Mouse (Mus musculus) kidney, adult 2 months (tissue): Measurements from ENCODE around the gene Tnf. TPM values are rescaled to one million over a fixed set of nuclear protein-coding genes. Genes with fewer than 3 reads are reported as not detected.

Source experiments
- DNase-seq: peaks from one replicate; pipeline ENCODE4 v3.0.0; 2021
- H3K27ac ChIP-seq: fragments of 200-500 bp; 2 replicates; pipeline ENCODE4 v1.5.1; 2012; ENCODE audit warnings: low read depth, low read length, control low read depth, inconsistent platforms; ENCODE audit not compliant: insufficient read depth
- H3K27me3 ChIP-seq: fragments of 200-500 bp; replicated peaks from 2 replicates; pipeline ENCODE4 v1.6.1; 2012; ENCODE audit warnings: mild to moderate bottlenecking, moderate library complexity, low read length, inconsistent platforms; ENCODE audit not compliant: control insufficient read depth, insufficient read depth
- H3K36me3 ChIP-seq: fragments of 200-500 bp; 2 replicates; pipeline ENCODE4 v1.6.1; 2012; ENCODE audit warnings: mild to moderate bottlenecking, moderate library complexity, low read length, inconsistent platforms; ENCODE audit not compliant: control insufficient read depth, insufficient read depth
- H3K4me1 ChIP-seq: fragments of 200-500 bp; 2 replicates; pipeline ENCODE4 v1.6.1; 2011; ENCODE audit warnings: low read length; ENCODE audit not compliant: control insufficient read depth, insufficient read depth
- H3K4me3 ChIP-seq: fragments of 200-500 bp; 2 replicates; pipeline ENCODE4 v1.5.1; 2011; ENCODE audit warnings: mild to moderate bottlenecking, low read depth, low read length, control low read depth; ENCODE audit not compliant: insufficient read depth
- CTCF ChIP-seq: fragments of 200-500 bp; conservative IDR thresholded peaks from 2 replicates; pipeline ENCODE4 v1.5.1; 2011; ENCODE audit warnings: low read depth, mild to moderate bottlenecking, control low read depth, low read length, moderate library complexity, mixed read lengths; ENCODE audit not compliant: insufficient read depth, insufficient read length
- POLR2A ChIP-seq: fragments of 200-500 bp; IDR thresholded peaks from one replicate; pipeline ENCODE4 v1.6.1; 2011; ENCODE audit warnings: low read depth, low read length, control low read depth
- whole genome bisulfite sequencing: fragments of 180-500 bp; shearing (Covaris S2); methylation state at CpG from one replicate; pipeline ENCODE4 v1.1.7; 2018; 5-methylcytosine and 5-hydroxymethylcytosine counted together
- polyA plus RNA-seq: library from polyadenylated mRNA; depleted of rRNA; stranded (reverse); fragments of >200 nt; gene quantifications from 2 replicates; pipeline ENCODE4 v1.2.3, GENCODE M21; 2012

Gene Tnf
- polyA plus RNA-seq, 1 experiment, result 0.94 TPM

- Histone ChIP-seq H3K27ac (no peak overlapping the region), H3K4me1 (peaks cover 13% of the 10 kb centered on the region; the same call in 1 of the 2 replicates), H3K4me3 (no peak overlapping the region), H3K27me3 (no peaks in the 10 kb centered on the region), H3K36me3 (peaks cover 15% of the 10 kb centered on the region)
- TF ChIP-seq CTCF (peak; percentile 44), POLR2A (no peak)
- 61% methylated on average over 15 of the region's 15 CpGs for WGBS
- DNase-seq, result no peak
Observed at GRCm38 (mm10) chr17:35245731-35246623, 44.2 kb upstream of the Tnf start.

- peaks cover 17% of the 10 kb centered on the region; the same call in 1 of the 2 replicates for H3K4me1 ChIP-seq
- DNase-seq, result peak; percentile 61
- H3K36me3 ChIP-seq, result peaks cover 12% of the 10 kb centered on the region
- H3K27me3 ChIP-seq, result no peaks in the 10 kb centered on the region
- peak overlapping the region; percentile 16; the same call in 1 of the 2 replicates for H3K27ac ChIP-seq
- no peak overlapping the region for H3K4me3 ChIP-seq
- 17% methylated on average over 2 of the region's 2 CpGs for WGBS
- TF ChIP-seq POLR2A (no peak), CTCF (no peak)
Observed at GRCm38 (mm10) chr17:35244999-35245398, 43.2 kb upstream of the Tnf start.

GRCm38 (mm10) chr17:35243086-35243485 is 41.3 kb upstream of the Tnf start:
- DNase-seq, result peak; percentile 62
- H3K36me3 ChIP-seq, result peaks cover 9% of the 10 kb centered on the region
- no peaks in the 10 kb centered on the region for H3K27me3 ChIP-seq
- H3K4me1 ChIP-seq, result peaks cover 17% of the 10 kb centered on the region; the same call in 1 of the 2 replicates
- peak overlapping the region; percentile 58 for H3K4me3 ChIP-seq
- TF ChIP-seq POLR2A (no peak), CTCF (no peak)
- peak overlapping the region; percentile 97; the same call in 1 of the 2 replicates for H3K27ac ChIP-seq
- 1% methylated on average over 16 of the region's 16 CpGs for WGBS

- DNase-seq, result peak; percentile 89
- Histone ChIP-seq H3K27ac (peak overlapping the region; percentile 97), H3K4me3 (peak overlapping the region; percentile 58), H3K27me3 (no peaks in the 10 kb centered on the region), H3K4me1 (peaks cover 17% of the 10 kb centered on the region; the same call in 1 of the 2 replicates), H3K36me3 (peaks cover 8% of the 10 kb centered on the region)
- under 1% methylated on average over 55 of the region's 55 CpGs for WGBS
- peak; percentile 16; the same call in 1 of the 2 replicates for TF ChIP-seq CTCF
- peak; percentile 31 for TF ChIP-seq POLR2A
Observed at GRCm38 (mm10) chr17:35242015-35242941, 40.5 kb upstream of the Tnf start.

GRCm38 (mm10) chr17:35241305-35242014 is 39.7 kb upstream of the Tnf start, which contains the start of gene Ddx39b:
Gene Ddx39b (plus strand): TSS chr17:35241746.
- Histone ChIP-seq H3K27ac (peak within 1 kb of the TSS; percentile 100), H3K36me3 (peaks cover 5% of the 10 kb centered on the region), H3K27me3 (no peaks in the 10 kb centered on the region), H3K4me3 (peak within 1 kb of the TSS; percentile 61), H3K4me1 (peaks cover 17% of the 10 kb centered on the region; the same call in 1 of the 2 replicates)
- under 1% methylated on average over 69 of the region's 69 CpGs for WGBS
- peak; percentile 85 for TF ChIP-seq POLR2A
- no peak for TF ChIP-seq CTCF
- DNase-seq, result peak; percentile 97

GRCm38 (mm10) chr17:35240384-35241304 is 38.8 kb upstream of the Tnf start:
- WGBS, result 15% methylated on average over 12 of the region's 12 CpGs
- DNase-seq, result peak; percentile 83
- Histone ChIP-seq H3K36me3 (peaks cover 5% of the 10 kb centered on the region; the same call in 1 of the 2 replicates), H3K27me3 (no peaks in the 10 kb centered on the region), H3K4me3 (peak overlapping the region; percentile 61), H3K4me1 (peaks cover 13% of the 10 kb centered on the region; the same call in 1 of the 2 replicates), H3K27ac (peak overlapping the region; percentile 100)
- no peak for TF ChIP-seq CTCF
- peak; percentile 6 for TF ChIP-seq POLR2A
